Mouse (Mus musculus) midbrain, embryonic 11.5 days (tissue): Measurements from ENCODE around the gene Hck. TPM values are rescaled to one million over a fixed set of nuclear protein-coding genes. Genes with fewer than 3 reads are reported as not detected.

Experiments
- ATAC-seq: fragments of 200-750 bp; cut with Nextera tagmentation; 2 replicates; pipeline ENCODE4 v1.8.0; 2017; ENCODE audit warnings: moderate TSS enrichment, moderate library complexity; ENCODE audit not compliant: low FRiP score
- DNase-seq: peaks from one replicate; pipeline ENCODE4 v3.0.0; 2015; ENCODE audit warnings: low spot score; ENCODE audit errors: missing footprints
- H3K27ac ChIP-seq: fragments of 300-500 bp; sonication (generic); 2 replicates; pipeline ENCODE4 v1.5.1; 2014; ENCODE audit warnings: low read depth, low read length
- H3K27me3 ChIP-seq: fragments of 300-500 bp; sonication (generic); 2 replicates; pipeline ENCODE4 v1.6.1; 2014; ENCODE audit warnings: mild to moderate bottlenecking, low read length, moderate library complexity, mixed read lengths; ENCODE audit not compliant: control insufficient read depth, insufficient read depth
- H3K36me3 ChIP-seq: fragments of 300-500 bp; sonication (generic); 2 replicates; pipeline ENCODE4 v1.6.1; 2014; ENCODE audit warnings: mild to moderate bottlenecking, low read length, moderate library complexity, mixed read lengths; ENCODE audit not compliant: control insufficient read depth, insufficient read depth
- H3K4me1 ChIP-seq: fragments of 300-500 bp; sonication (generic); 2 replicates; pipeline ENCODE4 v1.6.1; 2014; ENCODE audit warnings: low read length; ENCODE audit not compliant: control insufficient read depth, insufficient read depth
- H3K4me2 ChIP-seq: fragments of 300-500 bp; sonication (generic); 2 replicates; pipeline ENCODE4 v1.6.1; 2014; ENCODE audit warnings: mild to moderate bottlenecking, moderate library complexity
- H3K4me3 ChIP-seq: fragments of 300-500 bp; sonication (generic); 2 replicates; pipeline ENCODE4 v1.5.1; 2014; ENCODE audit warnings: low read depth, low read length
- H3K9ac ChIP-seq: fragments of 300-500 bp; sonication (generic); 2 replicates; pipeline ENCODE4 v1.6.1; 2014; ENCODE audit warnings: low read length
- H3K9me3 ChIP-seq: fragments of 300-500 bp; sonication (generic); 2 replicates; pipeline ENCODE4 v1.6.1; 2016; ENCODE audit warnings: low read length; ENCODE audit not compliant: control insufficient read depth
- WGBS: fragments of 180-500 bp; shearing (Covaris S2); extraction: QIAGEN DNeasy Blood & Tissue Kit; methylation state at CpG from one replicate; pipeline ENCODE4 v1.1.7; 2014; 5-methylcytosine and 5-hydroxymethylcytosine counted together
- polyA plus RNA-seq: library from polyadenylated mRNA; unstranded; fragments of >200 nt; fragmentation: Nextera tagmentation; extraction: Ambion mirVana; gene quantifications from 2 replicates; pipeline ENCODE4 v1.2.1, GENCODE M21; 2014

The Hck gene
- polyA plus RNA-seq, 1 experiment from 2014 or later, result 2.4 TPM

GRCm38 (mm10) chr2:153175995-153176570 is 67.8 kb downstream of the Hck start:
- H3K4me2 ChIP-seq, result no peak overlapping the region
- no peak for DNase-seq
- H3K9ac ChIP-seq, result no peak overlapping the region
- H3K27ac ChIP-seq, result no peak overlapping the region
- no peak overlapping the region for H3K4me3 ChIP-seq
- no peaks in the 10 kb centered on the region for H3K9me3 ChIP-seq
- H3K27me3 ChIP-seq, result no peaks in the 10 kb centered on the region
- 77% methylated on average over 8 of the region's 8 CpGs for WGBS
- H3K36me3 ChIP-seq, result no peaks in the 10 kb centered on the region
- ATAC-seq, result no peak
- no peaks in the 10 kb centered on the region for H3K4me1 ChIP-seq

- H3K36me3 ChIP-seq, result 0 out of 2 replicates have a peak, but pooled peaks cover under 1% of the 10 kb centered on the region
Observed at GRCm38 (mm10) chr2:153177188-153177587, 68.9 kb downstream of the Hck start.

GRCm38 (mm10) chr2:153179126-153179860 is 71.0 kb downstream of the Hck start:
- Histone ChIP-seq H3K27ac (no peak overlapping the region), H3K36me3 (peaks cover 5% of the 10 kb centered on the region; the same call in 1 of the 2 replicates), H3K4me1 (no peaks in the 10 kb centered on the region), H3K4me2 (no peak overlapping the region), H3K27me3 (no peaks in the 10 kb centered on the region), H3K9ac (no peak overlapping the region), H3K4me3 (no peak overlapping the region), H3K9me3 (no peaks in the 10 kb centered on the region)
- ATAC-seq, result no peak
- 88% methylated on average over 10 of the region's 10 CpGs for WGBS
- DNase-seq, result no peak

More at GRCm38 (mm10) chr2:153177188-153177587, 68.9 kb downstream of the Hck start:
- 92% methylated on average over 3 of the region's 3 CpGs for WGBS
- no peak for ATAC-seq
- H3K9ac ChIP-seq, result no peak overlapping the region
- H3K4me3 ChIP-seq, result no peak overlapping the region
- no peaks in the 10 kb centered on the region for H3K4me1 ChIP-seq
- no peaks in the 10 kb centered on the region for H3K9me3 ChIP-seq
- no peak for DNase-seq
- no peak overlapping the region for H3K4me2 ChIP-seq
- no peaks in the 10 kb centered on the region for H3K27me3 ChIP-seq
- H3K27ac ChIP-seq, result no peak overlapping the region

- H3K27ac ChIP-seq, result no peak overlapping the region
- ATAC-seq (no peak), DNase-seq (no peak)
- H3K4me1 ChIP-seq, result no peaks in the 10 kb centered on the region
- H3K4me3 ChIP-seq, result no peak overlapping the region
- no peak overlapping the region for H3K4me2 ChIP-seq
- peaks cover 5% of the 10 kb centered on the region; the same call in 1 of the 2 replicates for H3K36me3 ChIP-seq
- no peaks in the 10 kb centered on the region for H3K9me3 ChIP-seq
- H3K9ac ChIP-seq, result no peak overlapping the region
- WGBS, result 86% methylated on average over 3 of the region's 3 CpGs
- no peaks in the 10 kb centered on the region for H3K27me3 ChIP-seq
Observed at GRCm38 (mm10) chr2:153179961-153180360, 71.7 kb downstream of the Hck start.

GRCm38 (mm10) chr2:153186176-153186591 is 77.9 kb downstream of the Hck start:
- H3K36me3 ChIP-seq, result peaks cover 26% of the 10 kb centered on the region
- H3K27ac ChIP-seq, result no peak overlapping the region
- 88% methylated on average over 2 of the region's 2 CpGs for WGBS
- DNase-seq (no peak), ATAC-seq (no peak)
- no peak overlapping the region for H3K9ac ChIP-seq
- H3K9me3 ChIP-seq, result no peaks in the 10 kb centered on the region
- H3K4me2 ChIP-seq, result no peak overlapping the region
- no peaks in the 10 kb centered on the region for H3K4me1 ChIP-seq
- no peaks in the 10 kb centered on the region for H3K27me3 ChIP-seq
- no peak overlapping the region for H3K4me3 ChIP-seq

GRCm38 (mm10) chr2:153187848-153188247 is 79.6 kb downstream of the Hck start:
- Histone ChIP-seq H3K9ac (no peak overlapping the region), H3K27me3 (no peaks in the 10 kb centered on the region), H3K27ac (no peak overlapping the region), H3K36me3 (peaks cover 32% of the 10 kb centered on the region), H3K4me1 (no peaks in the 10 kb centered on the region), H3K4me3 (no peak overlapping the region), H3K4me2 (no peak overlapping the region), H3K9me3 (no peaks in the 10 kb centered on the region)
- DNase-seq (no peak), ATAC-seq (no peak)
- WGBS, result 94% methylated on average over 2 of the region's 2 CpGs

GRCm38 (mm10) chr2:153191242-153191641 is 83.0 kb downstream of the Hck start:
- 87% methylated on average over 2 of the region's 2 CpGs for WGBS
- Histone ChIP-seq H3K27ac (no peak overlapping the region), H3K4me2 (no peak overlapping the region), H3K9ac (no peak overlapping the region), H3K9me3 (no peaks in the 10 kb centered on the region), H3K27me3 (no peaks in the 10 kb centered on the region), H3K4me1 (no peaks in the 10 kb centered on the region), H3K4me3 (no peak overlapping the region), H3K36me3 (peaks cover 41% of the 10 kb centered on the region)
- ATAC-seq (no peak), DNase-seq (no peak)

- Histone ChIP-seq H3K9me3 (no peaks in the 10 kb centered on the region), H3K27ac (no peak overlapping the region), H3K9ac (no peak overlapping the region), H3K36me3 (peaks cover 33% of the 10 kb centered on the region), H3K4me2 (no peak overlapping the region), H3K4me1 (no peaks in the 10 kb centered on the region), H3K4me3 (no peak overlapping the region), H3K27me3 (no peaks in the 10 kb centered on the region)
- DNase-seq (no peak), ATAC-seq (no peak)
- 94% methylated on average over 3 of the region's 3 CpGs for WGBS
Observed at GRCm38 (mm10) chr2:153194255-153194654, 86.0 kb downstream of the Hck start.

GRCm38 (mm10) chr2:153198485-153198884 is 90.2 kb downstream of the Hck start:
- Histone ChIP-seq H3K9me3 (no peaks in the 10 kb centered on the region), H3K27me3 (no peaks in the 10 kb centered on the region), H3K4me2 (no peak overlapping the region), H3K36me3 (peaks cover 21% of the 10 kb centered on the region; the same call in 1 of the 2 replicates), H3K4me3 (no peak overlapping the region), H3K27ac (no peak overlapping the region), H3K4me1 (peaks cover 3% of the 10 kb centered on the region; the same call in 1 of the 2 replicates), H3K9ac (no peak overlapping the region)
- WGBS, result 90% methylated on average over 5 of the region's 5 CpGs
- ATAC-seq (no peak), DNase-seq (no peak)
